ENCODE assay signal across 12 mouse cellular contexts in the genomic region with DNA sequence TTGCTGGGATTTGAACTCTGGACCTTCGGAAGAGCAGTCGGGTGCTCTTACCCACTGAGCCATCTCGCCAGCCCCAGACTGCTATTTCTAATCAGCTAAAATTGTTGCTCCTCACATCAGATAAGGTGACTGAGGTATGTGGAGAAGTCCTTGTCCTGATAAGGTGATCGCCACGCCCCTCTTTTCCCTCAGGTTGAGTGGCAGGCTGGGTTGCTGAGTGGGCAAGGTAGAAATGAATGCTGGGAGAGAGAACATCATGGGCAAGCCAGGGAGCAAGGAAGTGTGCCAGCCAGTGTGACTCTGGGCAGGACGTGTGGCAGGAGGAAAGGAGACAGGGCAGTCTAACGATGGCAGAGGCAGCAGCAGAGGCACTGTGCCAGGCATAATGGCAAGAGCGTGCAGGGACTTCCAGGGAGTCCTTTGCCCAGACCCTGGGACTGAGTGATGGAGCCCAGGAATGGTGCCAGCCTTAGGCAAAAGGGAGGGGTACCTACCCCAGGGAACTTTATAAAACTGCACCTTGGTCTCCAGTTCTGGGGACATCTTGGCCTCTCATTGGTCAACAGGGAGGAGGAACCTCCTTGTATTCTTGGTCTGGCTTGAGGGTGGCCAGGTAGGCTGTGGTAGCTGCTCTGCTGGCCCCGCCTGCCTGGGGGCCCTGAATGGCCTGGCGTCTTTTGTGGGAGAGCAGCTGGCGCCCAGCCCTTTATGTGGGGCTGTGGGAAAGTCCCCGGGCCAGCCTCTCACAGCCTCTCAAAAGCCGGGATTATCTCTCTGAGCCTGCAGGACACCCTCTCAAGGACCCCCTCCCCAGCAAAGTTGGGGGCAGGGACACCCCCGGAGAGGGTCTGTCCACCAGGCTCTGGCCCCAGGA. TPM values are rescaled to one million over a fixed set of nuclear protein-coding genes. Genes with fewer than 3 reads are reported as not detected.
A peak's percentile ranks its signal among the peaks of the same experiment; 100 is the strongest.
DNase-seq lines count a peak whose midpoint lies in the region; ATAC-seq lines count a peak whose summit lies in the region.
"Had no signal": no experiment of that assay in that cellular context is flagged by ENCODE, and none has a peak within 500 bp of the region (broad histone marks: within the 10 kb centered on the region; RNA-seq: fewer than 3 reads in every experiment).

No protein-coding gene starts in this region.

- H3K9me3 ChIP-seq in heart, embryonic 13.5 days: no peaks in the 10 kb centered on the region
- no peaks in the 10 kb centered on the region for H3K9me3 ChIP-seq in forebrain, embryonic 12.5 days
- H3K9me3 ChIP-seq in neural tube, embryonic 13.5 days: no peaks in the 10 kb centered on the region
- H3K9me3 ChIP-seq: limb, embryonic 15.5 days had no signal

- no peak overlapping the region for H3K4me2 ChIP-seq in heart, embryonic 13.5 days
- peak overlapping the region; percentile 41 for H3K4me2 ChIP-seq in forebrain, embryonic 12.5 days
- H3K4me2 ChIP-seq in neural tube, embryonic 13.5 days: peak overlapping the region; percentile 13; the same call in 1 of the 2 replicates
- H3K4me2 ChIP-seq: limb, embryonic 15.5 days had no signal

- no peak for DNase-seq in heart, postnatal 25 days (ENCODE audit: low spot score)
- peak; percentile 72 to 73 for DNase-seq in lung, adult 18-20 months
- no peak for DNase-seq in ovary, adult 18-20 months (ENCODE audit: low spot score)
- no peak for DNase-seq in c-Kit-positive CD71-positive TER-119-positive erythroid progenitor cells, embryonic 14.5 days (ENCODE audit: low spot score)
- no peak for DNase-seq in testis, postnatal 14 days (ENCODE audit: low spot score)
- DNase-seq: adrenal gland, adult 2 months; thymus, postnatal 25 days had no signal

- peaks cover 65% of the 10 kb centered on the region for H3K27me3 ChIP-seq in heart, embryonic 13.5 days (replicated peaks)
- peaks cover 18% of the 10 kb centered on the region; the same call in 1 of the 2 replicates for H3K27me3 ChIP-seq in forebrain, embryonic 12.5 days
- peaks cover 15% of the 10 kb centered on the region; the same call in 1 of the 2 replicates for H3K27me3 ChIP-seq in neural tube, embryonic 13.5 days

- peaks cover 18% of the 10 kb centered on the region for H3K4me1 ChIP-seq in heart, embryonic 13.5 days
- peaks cover 83% of the 10 kb centered on the region for H3K4me1 ChIP-seq in forebrain, embryonic 12.5 days
- peaks cover 58% of the 10 kb centered on the region for H3K4me1 ChIP-seq in neural tube, embryonic 13.5 days (replicated peaks)

- H3K9ac ChIP-seq in heart, embryonic 13.5 days: 0 out of 2 replicates have a peak overlapping the region, but pooled peaks have one; percentile 5
- no peak overlapping the region for H3K9ac ChIP-seq in forebrain, embryonic 12.5 days
- H3K9ac ChIP-seq in neural tube, embryonic 13.5 days: no peak overlapping the region
- H3K9ac ChIP-seq: limb, embryonic 15.5 days had no signal

- H3K4me3 ChIP-seq in heart, embryonic 13.5 days: no peak overlapping the region
- H3K4me3 ChIP-seq in forebrain, embryonic 12.5 days (replicated peaks): peak overlapping the region; percentile 13; the same call in 1 of the 2 replicates
- H3K4me3 ChIP-seq in neural tube, embryonic 13.5 days: no peak overlapping the region
- H3K4me3 ChIP-seq: limb, embryonic 15.5 days had no signal

- H3K36me3 ChIP-seq in heart, embryonic 13.5 days: no peaks in the 10 kb centered on the region
- no peaks in the 10 kb centered on the region for H3K36me3 ChIP-seq in forebrain, embryonic 12.5 days (replicated peaks)
- no peaks in the 10 kb centered on the region for H3K36me3 ChIP-seq in neural tube, embryonic 13.5 days
- H3K36me3 ChIP-seq: limb, embryonic 15.5 days had no signal

- 45% methylated on average over 14 of the region's 14 CpGs for WGBS in heart, embryonic 13.5 days
- WGBS in forebrain, embryonic 12.5 days: 29% methylated on average over 14 of the region's 14 CpGs
- whole genome bisulfite sequencing in neural tube, embryonic 13.5 days: 38% methylated on average over 14 of the region's 14 CpGs

- H3K27ac ChIP-seq in heart, embryonic 13.5 days (replicated peaks): no peak overlapping the region
- H3K27ac ChIP-seq in forebrain, embryonic 12.5 days: peak overlapping the region; percentile 95
- H3K27ac ChIP-seq in neural tube, embryonic 13.5 days (replicated peaks): peak overlapping the region; percentile 85
- H3K27ac ChIP-seq: limb, embryonic 15.5 days had no signal

- ATAC-seq in heart, embryonic 13.5 days (ENCODE audit: extremely low read depth, insufficient number of reproducible peaks, low FRiP score, low TSS enrichment): no peak
- ATAC-seq in forebrain, embryonic 12.5 days (ENCODE audit: low FRiP score): peak; percentile 68
- peak; percentile 52 for ATAC-seq in neural tube, embryonic 13.5 days (ENCODE audit: low read depth)

- intact Hi-C loops in heart, postnatal 25 days (cut with DNase I): no loop called here

RNA-seq across cellular contexts. Expression of gene Hes5, which starts 12.4 kb away (rescaled TPM):
- polyA plus RNA-seq in heart, embryonic 13.5 days (2015; fragmentation: Nextera tagmentation; extraction: Ambion mirVana): 0.31 and 0.45 TPM in 2 replicates
- under 1 TPM in 1 of 2 experiments, not detected in 1; 0.28 TPM for total RNA-seq in heart, postnatal 25 days (2021)
- polyA plus RNA-seq in forebrain, embryonic 12.5 days (2016; fragmentation: Nextera tagmentation; extraction: Ambion mirVana): 456 and 462 TPM in 2 replicates
- 119 and 125 TPM in 2 replicates for polyA plus RNA-seq in neural tube, embryonic 13.5 days (2015; fragmentation: Nextera tagmentation; extraction: Ambion mirVana)
- total RNA-seq: adrenal gland, adult 2 months; heart, postnatal 10 days had no signal
- polyA plus RNA-seq: adrenal gland, adult 2 months had no signal

RNA-seq across cellular contexts. Expression of gene Pank4, which starts 15.6 kb away (rescaled TPM):
- 40.6 and 42.6 TPM in 2 replicates for polyA plus RNA-seq in heart, embryonic 13.5 days (2015; fragmentation: Nextera tagmentation; extraction: Ambion mirVana)
- 10 to 100 TPM; 45.6 to 46.4 TPM for total RNA-seq in heart, postnatal 25 days (2021)
- polyA plus RNA-seq in forebrain, embryonic 12.5 days (2016; fragmentation: Nextera tagmentation; extraction: Ambion mirVana): 46.7 and 51.8 TPM in 2 replicates
- polyA plus RNA-seq in neural tube, embryonic 13.5 days (2015; fragmentation: Nextera tagmentation; extraction: Ambion mirVana): 36.6 and 36.8 TPM in 2 replicates

RNA-seq across cellular contexts. Expression of gene Tnfrsf14, which starts 19.9 kb away (rescaled TPM):
- polyA plus RNA-seq in heart, embryonic 13.5 days (2015; fragmentation: Nextera tagmentation; extraction: Ambion mirVana): 2.1 and 2.6 TPM in 2 replicates
- total RNA-seq in heart, postnatal 25 days (2021): 1 to 10 TPM; 3.8 to 6.7 TPM
- polyA plus RNA-seq in forebrain, embryonic 12.5 days (2016; fragmentation: Nextera tagmentation; extraction: Ambion mirVana): 0.21 and 1.2 TPM in 2 replicates
- 0.54 TPM in 1 of 2 replicates, not detected in the other for polyA plus RNA-seq in neural tube, embryonic 13.5 days (2015; fragmentation: Nextera tagmentation; extraction: Ambion mirVana)

RNA-seq across cellular contexts. Expression of gene Fam213b, which starts 49.4 kb away (rescaled TPM):
- polyA plus RNA-seq in heart, embryonic 13.5 days (2015; fragmentation: Nextera tagmentation; extraction: Ambion mirVana): 42.5 and 48.8 TPM in 2 replicates
- 10 to 100 TPM; 74.4 to 76.2 TPM for total RNA-seq in heart, postnatal 25 days (2021)
- polyA plus RNA-seq in forebrain, embryonic 12.5 days (2016; fragmentation: Nextera tagmentation; extraction: Ambion mirVana): 29.8 and 30.3 TPM in 2 replicates
- polyA plus RNA-seq in neural tube, embryonic 13.5 days (2015; fragmentation: Nextera tagmentation; extraction: Ambion mirVana): 38.7 and 44.0 TPM in 2 replicates

Comparison
In these comparisons a context has a peak if more than half of its experiments do, and no peak if none do; other contexts are left out.
1. DNase-seq: peak in lung, adult 18-20 months (2 of 2); none in heart, postnatal 25 days (single experiment), ovary, adult 18-20 months (single experiment), c-Kit-positive CD71-positive TER-119-positive erythroid progenitor cells, embryonic 14.5 days (single experiment) and testis, postnatal 14 days (single experiment).
2. RNA of gene Hes5, which starts 12.4 kb away (polyA plus RNA-seq): 456 to 462 TPM in forebrain, embryonic 12.5 days and 119 to 125 TPM in neural tube, embryonic 13.5 days; 0.31 to 0.45 TPM in heart, embryonic 13.5 days; every median in the first group is over 10 times any median in the second.